ENCODE assay signal across 9 mouse cellular contexts in the genomic region with DNA sequence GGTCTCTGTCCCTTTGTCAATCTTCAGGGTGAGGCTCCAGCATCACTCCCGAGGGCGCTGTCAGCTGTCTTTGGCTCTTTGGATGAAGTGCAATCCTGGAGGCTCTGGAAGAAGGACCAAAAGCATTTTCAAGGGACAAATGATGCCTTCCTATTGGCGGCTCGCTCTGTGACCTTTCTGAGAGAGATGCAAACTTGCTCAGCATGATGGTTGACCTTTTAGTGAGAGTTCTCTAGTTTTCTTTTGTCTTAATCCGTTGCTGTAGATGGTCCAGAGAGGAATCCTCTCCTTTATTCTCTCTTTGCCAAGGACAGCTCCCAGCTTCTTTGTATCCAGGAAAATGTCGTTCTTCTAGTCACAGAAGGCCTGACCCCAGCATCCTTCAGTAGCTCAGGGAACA. TPM values are rescaled to one million over a fixed set of nuclear protein-coding genes. Genes with fewer than 3 reads are reported as not detected.
DNase-seq lines count a peak whose midpoint lies in the region; ATAC-seq and TF ChIP-seq lines count a peak whose summit lies in the region.
"Had no signal": no experiment of that assay in that cellular context is flagged by ENCODE, and none has a peak within 500 bp of the region (broad histone marks: within the 10 kb centered on the region; RNA-seq: fewer than 3 reads in every experiment).

No protein-coding gene starts in this region.

- H3K27me3 ChIP-seq in heart, embryonic 13.5 days (replicated peaks): no peaks in the 10 kb centered on the region
- no peaks in the 10 kb centered on the region for H3K27me3 ChIP-seq in hindbrain, embryonic 12.5 days
- H3K27me3 ChIP-seq in midbrain, embryonic 13.5 days: no peaks in the 10 kb centered on the region

- H3K27ac ChIP-seq in heart, embryonic 13.5 days (replicated peaks): no peak overlapping the region
- peak overlapping the region; percentile 80 for H3K27ac ChIP-seq in ES-E14 (ENCODE audit: insufficient read depth, low read depth, low read length, poor library complexity, severe bottlenecking)
- H3K27ac ChIP-seq in hindbrain, embryonic 12.5 days: peak overlapping the region; percentile 85
- peak overlapping the region; percentile 73 for H3K27ac ChIP-seq in midbrain, embryonic 13.5 days

- H3K4me1 ChIP-seq in heart, embryonic 13.5 days: peaks cover 54% of the 10 kb centered on the region
- H3K4me1 ChIP-seq in ES-E14 (ENCODE audit: control insufficient read depth in 2 of 2, insufficient read depth in 2 of 2, low read length in 2 of 2, poor library complexity in 1 of 2): peaks cover 17 to 29% of the 10 kb centered on the region in 2 experiments
- H3K4me1 ChIP-seq in hindbrain, embryonic 12.5 days: peaks cover 61% of the 10 kb centered on the region
- H3K4me1 ChIP-seq in midbrain, embryonic 13.5 days (replicated peaks): peaks cover 64% of the 10 kb centered on the region

- DNase-seq in heart, adult 8-10 months (ENCODE audit: low spot score): no peak
- DNase-seq in ES-E14 (ENCODE audit: low read depth, low spot score): no peak
- DNase-seq in adrenal gland, postnatal 14 days: no peak
- DNase-seq in urinary bladder, postnatal 10 days (ENCODE audit: low spot score): no peak
- no peak for DNase-seq in embryo, embryonic 9.5 days (ENCODE audit: extremely low spot score)

- H3K36me3 ChIP-seq in heart, embryonic 13.5 days: no peaks in the 10 kb centered on the region
- no peaks in the 10 kb centered on the region for H3K36me3 ChIP-seq in ES-E14 (ENCODE audit: control insufficient read depth, insufficient read depth, low read length, poor library complexity, severe bottlenecking)
- H3K36me3 ChIP-seq in hindbrain, embryonic 12.5 days: no peaks in the 10 kb centered on the region
- H3K36me3 ChIP-seq in midbrain, embryonic 13.5 days: no peaks in the 10 kb centered on the region

- H3K4me3 ChIP-seq in heart, embryonic 13.5 days: peak overlapping the region; percentile 41
- H3K4me3 ChIP-seq in ES-E14 (ENCODE audit: insufficient read depth in 1 of 2, low read depth in 1 of 2, low read length in 2 of 2, poor library complexity in 1 of 2, severe bottlenecking in 1 of 2): peak overlapping the region; percentile 63 to 85
- H3K4me3 ChIP-seq in hindbrain, embryonic 12.5 days: peak overlapping the region; percentile 22; the same call in 1 of the 2 replicates
- peak overlapping the region; percentile 30 for H3K4me3 ChIP-seq in midbrain, embryonic 13.5 days (replicated peaks)

- ATAC-seq in heart, embryonic 13.5 days (ENCODE audit: extremely low read depth, insufficient number of reproducible peaks, low FRiP score, low TSS enrichment): no peak
- ATAC-seq in hindbrain, embryonic 12.5 days (ENCODE audit: low FRiP score): no peak; the same call in 1 of the 2 replicates
- ATAC-seq in midbrain, embryonic 13.5 days: peak; percentile 29

- H3K9ac ChIP-seq in heart, embryonic 13.5 days: peak overlapping the region; percentile 68
- peak overlapping the region; percentile 54; the same call in 1 of the 2 replicates for H3K9ac ChIP-seq in ES-E14 (ENCODE audit: insufficient read depth, low read depth, low read length, poor library complexity, severe bottlenecking)
- H3K9ac ChIP-seq in hindbrain, embryonic 12.5 days: peak overlapping the region; percentile 66
- peak overlapping the region; percentile 69 for H3K9ac ChIP-seq in midbrain, embryonic 13.5 days (replicated peaks)

- 34% methylated on average over 6 of the region's 6 CpGs for WGBS in heart, embryonic 13.5 days
- WGBS in hindbrain, embryonic 12.5 days: 10% methylated on average over 6 of the region's 6 CpGs
- 9% methylated on average over 6 of the region's 6 CpGs for WGBS in midbrain, embryonic 13.5 days

- H3K4me2 ChIP-seq in heart, embryonic 13.5 days: peak overlapping the region; percentile 68
- H3K4me2 ChIP-seq in hindbrain, embryonic 12.5 days (replicated peaks): peak overlapping the region; percentile 50
- H3K4me2 ChIP-seq in midbrain, embryonic 13.5 days (replicated peaks): peak overlapping the region; percentile 58

- no peaks in the 10 kb centered on the region for H3K9me3 ChIP-seq in heart, embryonic 13.5 days
- H3K9me3 ChIP-seq in ES-E14 (ENCODE audit: control insufficient read depth, insufficient read depth, low read depth, low read length): no peaks in the 10 kb centered on the region
- H3K9me3 ChIP-seq in hindbrain, embryonic 12.5 days (replicated peaks): no peaks in the 10 kb centered on the region
- H3K9me3 ChIP-seq in midbrain, embryonic 13.5 days: no peaks in the 10 kb centered on the region

- in situ Hi-C loops in ES-E14 (cut with MboI; ENCODE audit: low sequenced_read_pairs in 2 of 2, unreplicated experiment in 2 of 2): loop anchor here in 1 of 2 experiments (25.0 kb wide), 1 partner anchor 397 kb away; no protein-coding TSS in a partner anchor

TF ChIP-seq in ES-E14, 5 proteins besides CTCF, POLR2A, EP300 and RAD21:
- TF ChIP-seq MAFK (IDR thresholded peaks at IDR 0.05; ENCODE audit: insufficient read depth, low read depth, low read length) (no peak), CHD2 (IDR thresholded peaks at IDR 0.05; ENCODE audit: low read depth, low read length) (no peak)

RNA-seq across cellular contexts. Expression of a gene that starts 39.8 kb away (rescaled TPM):
- polyA plus RNA-seq in heart, embryonic 13.5 days (2015; fragmentation: Nextera tagmentation; extraction: Ambion mirVana): 0.15 and 0.33 TPM in 2 replicates
- total RNA-seq in heart, adult 8-10 months (2022): under 1 TPM in 2 of 4 experiments, not detected in 2; 0.09 to 0.19 TPM
- 0.11 and 0.27 TPM in 2 replicates for total RNA-seq in ES-E14 (2012; rRNA removed)
- not detected in 2 replicates for polyA plus RNA-seq in hindbrain, embryonic 12.5 days (2016; fragmentation: Nextera tagmentation; extraction: Ambion mirVana)
- polyA plus RNA-seq in midbrain, embryonic 13.5 days (2015; fragmentation: Nextera tagmentation; extraction: Ambion mirVana): not detected in 2 replicates
- 0.41 and 4.8 TPM in 2 replicates for total RNA-seq in adrenal gland, postnatal 14 days (2021)

RNA-seq across cellular contexts. Expression of a gene that starts 51.9 kb away (rescaled TPM):
- 0.60 and 0.96 TPM in 2 replicates for polyA plus RNA-seq in heart, embryonic 13.5 days (2015; fragmentation: Nextera tagmentation; extraction: Ambion mirVana)
- total RNA-seq in heart, adult 8-10 months (2022): under 1 TPM in 1 of 4 experiments, not detected in 3; 0.19 TPM
- total RNA-seq in ES-E14 (2012; rRNA removed): not detected in 2 replicates
- not detected in 2 replicates for polyA plus RNA-seq in hindbrain, embryonic 12.5 days (2016; fragmentation: Nextera tagmentation; extraction: Ambion mirVana)
- 0.04 TPM in 1 of 2 replicates, not detected in the other for polyA plus RNA-seq in midbrain, embryonic 13.5 days (2015; fragmentation: Nextera tagmentation; extraction: Ambion mirVana)
- total RNA-seq in adrenal gland, postnatal 14 days (2021): 0.23 and 0.85 TPM in 2 replicates
- total RNA-seq: gastrocnemius, postnatal 25 days had no signal

RNA-seq across cellular contexts. Expression of a gene that starts 52.3 kb away (rescaled TPM):
- 64.8 and 69.1 TPM in 2 replicates for polyA plus RNA-seq in heart, embryonic 13.5 days (2015; fragmentation: Nextera tagmentation; extraction: Ambion mirVana)
- 100 to 1,000 TPM in 2 of 4 experiments, 10 to 100 TPM in 2; 87.6 to 108 (median 101) TPM for total RNA-seq in heart, adult 8-10 months (2022)
- 55.3 and 56.4 TPM in 2 replicates for total RNA-seq in ES-E14 (2012; rRNA removed)
- polyA plus RNA-seq in hindbrain, embryonic 12.5 days (2016; fragmentation: Nextera tagmentation; extraction: Ambion mirVana): 156 and 166 TPM in 2 replicates
- polyA plus RNA-seq in midbrain, embryonic 13.5 days (2015; fragmentation: Nextera tagmentation; extraction: Ambion mirVana): 154 and 163 TPM in 2 replicates
- total RNA-seq in adrenal gland, postnatal 14 days (2021): 51.4 and 54.9 TPM in 2 replicates

Comparison
In these comparisons a context has a peak if more than half of its experiments do, and no peak if none do; other contexts are left out.
1. H3K4me3 ChIP-seq: peak in every context shown above with its lines; median percentile 74 in ES-E14; 41 in heart, embryonic 13.5 days; 30 in midbrain, embryonic 13.5 days; 22 in hindbrain, embryonic 12.5 days.